Mouse (Mus musculus) testis, postnatal 10 days (tissue): ENCODE measurements around the gene Card19.

Experiments
- DNase-seq: peaks from one replicate; pipeline ENCODE4 v3.0.0; 2021; ENCODE audit warnings: low spot score

The Card19 gene

DNA sequence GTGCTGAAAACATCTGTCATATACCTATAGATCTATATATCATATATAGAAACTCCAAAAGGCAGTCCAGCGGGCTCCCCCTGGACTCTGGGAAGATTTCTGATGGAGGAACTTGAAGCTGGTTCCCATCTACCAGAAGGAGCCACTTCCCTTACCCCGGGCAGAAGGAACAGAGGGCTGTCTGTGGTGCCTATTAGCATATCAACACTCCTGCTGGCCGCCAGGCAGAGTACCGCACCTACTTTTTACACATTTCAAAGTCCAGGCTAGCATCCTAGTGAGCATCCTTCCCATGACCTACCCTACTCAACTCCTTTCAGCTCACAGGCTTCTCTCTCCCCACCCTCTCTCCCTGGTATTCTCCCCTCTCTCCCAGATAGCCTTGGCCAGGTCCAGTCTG is 9.8 kb upstream of the Card19 start:
- DNase-seq, result no peak

DNA sequence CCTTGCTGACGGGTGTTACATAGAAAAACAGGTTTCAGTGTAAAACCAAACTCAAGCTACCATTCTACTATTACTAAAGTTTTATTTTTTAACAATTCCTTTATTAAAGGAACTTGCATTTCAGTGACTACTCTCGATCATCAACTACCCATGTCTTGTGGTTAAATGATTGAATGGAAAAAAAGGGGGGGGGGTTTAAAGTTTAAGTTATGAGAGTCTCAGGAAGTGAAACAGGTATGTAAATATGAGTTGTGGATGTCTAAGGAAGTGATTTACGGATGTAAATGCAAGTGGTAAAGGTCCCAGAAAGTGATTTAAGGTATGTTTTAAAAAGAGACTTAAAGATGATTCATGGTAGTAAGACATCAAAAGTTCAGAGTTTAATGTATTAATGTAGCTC is 9.3 kb upstream of the Card19 start:
- DNase-seq, result no peak

DNA sequence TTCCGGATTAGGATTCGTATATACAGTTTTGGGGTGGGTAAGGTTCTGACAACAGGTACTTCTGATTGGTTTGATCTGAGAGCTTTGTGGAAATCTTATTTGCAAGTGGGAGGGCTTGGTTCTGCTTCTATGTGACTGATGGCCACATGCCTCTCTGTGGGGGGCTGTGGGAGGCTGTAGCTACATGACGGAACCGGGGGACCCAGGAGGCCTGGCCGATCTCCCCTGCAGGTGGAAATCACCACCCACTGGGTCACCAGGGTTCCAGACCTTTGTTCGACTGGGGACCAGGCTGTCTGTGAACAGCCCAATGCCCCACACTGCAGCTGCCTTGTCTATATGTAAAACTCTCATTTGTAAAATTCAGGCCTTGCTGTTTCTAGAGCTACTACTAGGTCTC is 8.9 kb upstream of the Card19 start:
- no peak for DNase-seq

DNA sequence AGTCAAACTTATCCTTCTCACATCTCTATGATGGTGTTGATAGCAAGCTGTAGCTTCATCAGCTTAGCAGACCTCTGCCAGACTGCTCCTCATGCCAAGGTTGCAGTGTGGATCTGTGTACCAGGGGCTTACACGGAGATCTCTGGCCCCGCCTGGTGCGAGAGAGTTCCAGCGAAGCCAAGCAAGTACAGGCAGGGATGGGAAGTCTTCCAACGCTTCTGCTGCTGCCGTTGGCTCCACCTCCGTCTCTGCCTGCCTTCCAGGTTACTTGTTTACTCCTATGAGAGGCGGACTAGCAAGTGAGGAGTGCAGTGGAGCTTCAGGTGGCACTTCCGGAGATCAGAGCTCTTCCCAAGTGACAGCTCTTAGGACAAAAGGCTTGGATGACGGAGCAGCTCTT is 8.5 kb upstream of the Card19 start:
- DNase-seq, result no peak

DNA sequence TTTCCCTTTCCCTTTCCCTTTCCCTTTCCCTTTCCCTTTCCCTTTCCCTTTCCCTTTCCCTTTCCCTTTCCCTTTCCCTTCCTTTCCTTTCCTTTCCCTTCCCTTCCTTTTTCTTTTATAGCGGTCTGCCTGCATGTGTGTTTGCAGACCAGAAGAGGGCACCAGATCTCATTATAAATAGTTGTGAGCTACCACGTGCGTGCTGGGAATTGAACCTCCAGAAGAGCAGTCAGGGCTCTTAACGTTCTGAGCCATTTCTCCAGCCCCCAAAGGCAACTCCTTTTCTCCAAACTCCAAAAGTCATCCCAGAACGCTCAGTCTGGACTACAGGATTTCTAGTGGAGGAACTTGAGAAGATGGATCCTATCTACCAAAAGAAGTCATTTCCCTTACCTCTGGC is 5.1 kb upstream of the Card19 start:
- DNase-seq, result no peak

DNA sequence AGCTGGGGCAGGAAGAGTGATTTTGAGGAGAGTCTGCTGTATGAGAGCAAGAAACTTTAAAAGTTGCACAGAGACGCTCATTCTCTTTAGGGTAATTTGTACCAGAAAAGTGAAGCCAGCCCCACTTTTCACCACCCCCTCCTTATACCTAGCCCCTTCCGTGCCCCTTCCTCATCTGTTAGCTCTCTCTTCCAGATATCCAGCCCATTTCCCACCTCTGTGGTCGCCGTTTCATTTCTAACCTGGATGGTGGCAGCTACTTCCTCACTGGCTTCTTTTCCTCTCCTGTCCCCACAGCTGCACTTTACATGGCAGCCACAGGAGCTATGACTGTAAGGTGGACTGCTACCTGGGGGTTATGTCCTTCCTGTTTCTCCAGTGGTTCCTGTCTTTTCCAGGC is 3.5 kb upstream of the Card19 start:
- DNase-seq, result no peak

DNA sequence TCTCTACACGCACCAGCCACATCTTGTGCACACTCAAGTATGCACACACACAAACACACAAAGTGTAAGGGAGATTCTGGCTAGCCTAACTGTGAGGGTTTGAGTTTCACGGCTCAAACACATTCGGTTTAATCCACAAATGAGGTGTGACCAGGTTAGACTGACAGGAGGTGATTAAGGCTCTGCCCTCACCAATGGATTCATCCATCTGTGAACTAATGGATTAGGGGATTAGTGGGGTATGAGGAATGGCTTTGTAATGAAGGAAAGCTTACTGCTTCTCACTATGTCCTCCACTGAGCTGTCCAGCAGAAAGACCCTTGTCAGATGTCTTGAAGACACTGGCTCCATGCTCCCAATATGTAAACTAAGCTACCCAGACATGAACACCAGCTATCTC is 2.8 kb upstream of the Card19 start:
- no peak for DNase-seq

DNA sequence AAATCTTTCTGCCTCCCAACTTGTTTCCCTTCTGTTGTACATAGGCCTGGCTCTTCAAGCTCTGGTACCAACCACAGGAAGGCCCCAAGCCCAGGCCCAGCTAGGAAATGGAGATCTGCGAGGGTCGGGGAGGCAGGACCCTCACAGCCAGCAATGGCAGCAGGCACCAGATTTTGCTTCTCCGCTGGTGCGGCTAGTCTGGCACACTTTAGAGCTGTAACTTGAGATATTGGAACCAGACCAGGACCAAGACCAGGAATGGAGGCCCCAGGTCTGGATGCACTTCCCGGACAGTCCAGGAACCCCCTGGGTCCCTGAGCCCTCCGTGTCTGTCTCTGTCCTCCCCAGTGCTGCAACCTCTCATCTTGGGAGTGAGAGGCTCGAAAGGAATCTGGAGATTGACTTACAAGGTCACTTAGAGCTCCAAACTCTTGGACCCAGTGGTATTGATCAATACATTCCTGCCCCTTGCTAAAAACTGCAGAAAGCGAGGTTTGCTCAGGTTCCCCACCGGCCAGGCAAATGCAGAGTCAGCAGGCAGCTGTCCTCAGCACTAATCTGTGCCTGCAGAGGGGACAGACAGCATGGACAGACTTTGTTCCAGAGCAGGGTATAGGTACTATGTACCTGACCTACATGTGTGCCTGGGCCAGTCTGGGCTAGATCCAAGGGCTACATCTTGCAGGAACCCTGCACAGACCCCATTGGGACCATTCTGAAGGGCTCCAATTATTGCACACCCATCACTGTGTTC is 1.1 kb upstream of the Card19 start:
- no peak for DNase-seq

DNA sequence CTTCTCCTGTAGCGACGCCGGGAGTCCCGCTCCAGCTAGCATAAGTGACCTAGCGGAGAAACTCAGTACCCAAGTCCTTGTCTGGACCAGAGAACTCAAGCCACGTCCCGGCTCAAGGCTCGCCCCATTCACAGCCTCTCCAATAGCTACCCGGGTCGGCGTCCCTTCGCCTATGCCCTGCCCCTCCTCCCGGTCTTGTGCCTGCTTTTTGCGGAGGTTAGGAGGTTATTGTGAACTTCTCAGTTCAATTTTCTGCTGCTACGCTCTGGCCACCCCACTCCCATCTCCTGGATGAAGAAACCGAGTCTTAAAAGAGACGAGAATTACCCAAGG is 349 bp upstream of the Card19 start:
- DNase-seq, result no peak

DNA sequence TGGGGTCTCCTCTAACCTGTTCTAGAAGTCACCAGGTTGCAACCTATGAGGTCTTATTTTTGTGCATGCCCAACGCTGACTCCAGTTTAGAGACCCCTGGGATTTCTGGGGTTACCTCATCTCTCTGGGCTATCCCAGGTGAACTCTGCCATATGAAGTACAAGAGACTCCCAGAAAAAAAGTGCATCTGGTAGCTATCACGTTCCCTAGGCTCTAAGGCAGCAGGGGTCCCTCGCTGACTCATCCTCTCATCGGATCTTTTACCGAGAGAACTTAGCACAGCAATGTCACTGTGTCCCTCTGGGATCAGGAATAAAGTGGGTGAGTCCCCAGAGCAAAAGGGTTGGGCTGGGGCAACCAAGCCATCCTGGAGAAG is 721 bp downstream of the Card19 start:
- DNase-seq, result no peak

DNA sequence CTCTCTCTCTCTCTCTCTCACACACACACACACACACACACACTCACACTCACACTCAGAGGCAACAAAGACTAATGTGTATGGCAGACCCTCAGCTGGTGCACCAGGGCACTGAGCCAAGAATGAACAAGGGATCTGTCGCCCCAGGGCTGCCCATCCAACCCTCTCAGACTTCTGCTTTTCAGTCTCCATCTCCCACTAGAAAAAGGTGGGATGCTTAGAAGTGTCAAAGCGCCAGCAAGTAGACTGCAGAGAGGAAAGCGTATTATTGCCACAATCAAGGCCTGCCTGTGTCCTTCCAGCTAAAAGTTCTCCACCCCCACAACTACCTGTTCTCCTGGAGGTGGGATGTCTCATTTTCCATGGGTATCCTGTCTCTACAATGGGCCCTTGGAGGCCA is 1.4 kb downstream of the Card19 start:
- no peak for DNase-seq

DNA sequence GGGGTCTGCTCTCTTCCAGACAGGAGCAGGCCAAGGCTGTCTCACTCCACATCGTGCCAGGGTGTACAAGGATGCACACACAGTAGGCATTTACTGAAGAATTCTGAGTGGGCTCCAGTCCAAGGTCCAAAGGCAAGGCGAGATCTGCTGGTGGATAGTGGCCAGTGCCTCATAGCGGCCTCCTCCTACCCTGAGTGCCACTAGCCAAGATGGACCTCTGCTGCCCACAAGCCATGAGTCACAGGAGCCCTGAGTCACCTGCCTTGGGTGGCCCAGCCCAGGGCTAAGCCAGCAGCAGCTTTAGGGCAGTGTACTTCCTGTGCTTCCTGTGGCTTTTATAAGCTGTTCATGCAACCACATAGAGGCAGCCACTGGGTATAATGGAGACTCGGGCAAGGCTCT is 2.3 kb downstream of the Card19 start:
- no peak for DNase-seq

DNA sequence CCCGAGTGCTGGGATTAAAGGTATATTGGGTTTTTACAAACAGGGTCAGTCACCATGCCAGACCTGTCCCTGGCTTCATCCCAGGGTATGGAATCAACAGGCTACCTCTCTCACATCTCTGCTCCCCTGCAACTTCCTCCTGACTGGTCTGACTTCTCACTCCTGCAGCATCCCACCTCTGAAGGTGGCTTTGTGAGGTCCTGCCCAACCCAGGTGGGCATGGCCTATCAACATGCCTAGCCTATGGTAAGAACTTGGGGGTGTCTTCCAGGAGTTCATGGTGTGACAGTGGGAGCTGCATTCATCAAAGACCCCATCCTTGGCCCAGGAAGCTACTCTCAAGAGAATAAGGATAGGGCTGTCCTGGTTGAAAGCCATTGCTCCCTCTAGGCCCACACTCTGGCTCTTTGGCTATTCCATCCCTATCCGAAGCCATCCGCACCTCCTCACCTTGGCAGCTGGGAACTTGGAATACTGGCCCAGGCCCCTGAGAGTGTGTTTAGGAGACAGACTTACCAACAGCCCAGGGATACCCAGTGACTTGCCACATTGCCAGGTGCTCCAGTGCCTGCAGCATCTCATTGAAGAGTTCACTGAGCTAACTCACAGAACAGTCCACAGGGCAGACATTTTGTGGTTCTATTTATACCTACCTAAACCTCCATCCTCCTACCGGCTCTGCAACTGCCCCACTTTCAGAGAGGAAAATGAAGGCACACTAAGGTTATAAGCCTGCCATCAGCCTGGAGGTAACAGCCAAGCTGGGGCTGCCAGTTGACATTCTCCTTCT is 2.9 kb downstream of the Card19 start:
- DNase-seq, result no peak

DNA sequence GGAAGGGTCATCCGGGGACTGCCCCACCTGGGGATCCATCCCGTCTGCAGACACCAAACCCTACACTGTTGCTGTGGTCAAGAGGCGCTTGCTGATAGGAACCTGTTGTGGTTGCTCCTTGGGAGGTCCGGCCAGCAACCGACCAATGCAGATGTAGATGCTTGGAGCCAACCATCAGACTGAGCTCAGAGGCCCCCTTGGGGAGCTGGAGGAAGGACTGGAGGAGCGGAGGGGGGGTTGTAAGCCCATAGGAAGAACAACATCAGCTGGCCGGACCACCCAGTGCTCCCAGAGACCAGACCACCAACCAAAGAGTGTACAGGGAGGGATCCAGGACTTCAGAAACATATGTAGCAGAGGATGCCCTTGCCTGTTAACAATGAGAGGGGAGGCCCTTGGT is 6.5 kb downstream of the Card19 start:
- no peak for DNase-seq

DNA sequence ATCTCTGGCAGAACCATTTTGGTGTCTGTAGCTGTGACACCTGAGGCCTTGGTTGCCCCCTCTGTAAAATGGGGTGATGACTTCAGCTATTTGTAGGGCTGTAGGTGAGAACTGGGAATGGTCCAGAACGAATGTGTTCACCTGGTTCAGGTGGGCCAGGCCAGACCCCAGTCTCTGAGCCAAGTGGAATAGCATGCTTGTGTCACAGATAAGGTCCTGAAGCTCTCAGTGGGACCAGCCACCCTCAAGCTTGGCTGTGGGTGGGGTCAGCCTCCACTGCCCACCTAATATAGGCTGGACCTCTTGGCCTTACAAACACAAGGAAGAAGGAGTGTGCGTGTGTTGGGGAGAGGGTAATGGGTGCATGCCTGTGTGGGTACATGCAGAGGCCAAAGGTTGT is 9.5 kb downstream of the Card19 start:
- no peak for DNase-seq

DNA sequence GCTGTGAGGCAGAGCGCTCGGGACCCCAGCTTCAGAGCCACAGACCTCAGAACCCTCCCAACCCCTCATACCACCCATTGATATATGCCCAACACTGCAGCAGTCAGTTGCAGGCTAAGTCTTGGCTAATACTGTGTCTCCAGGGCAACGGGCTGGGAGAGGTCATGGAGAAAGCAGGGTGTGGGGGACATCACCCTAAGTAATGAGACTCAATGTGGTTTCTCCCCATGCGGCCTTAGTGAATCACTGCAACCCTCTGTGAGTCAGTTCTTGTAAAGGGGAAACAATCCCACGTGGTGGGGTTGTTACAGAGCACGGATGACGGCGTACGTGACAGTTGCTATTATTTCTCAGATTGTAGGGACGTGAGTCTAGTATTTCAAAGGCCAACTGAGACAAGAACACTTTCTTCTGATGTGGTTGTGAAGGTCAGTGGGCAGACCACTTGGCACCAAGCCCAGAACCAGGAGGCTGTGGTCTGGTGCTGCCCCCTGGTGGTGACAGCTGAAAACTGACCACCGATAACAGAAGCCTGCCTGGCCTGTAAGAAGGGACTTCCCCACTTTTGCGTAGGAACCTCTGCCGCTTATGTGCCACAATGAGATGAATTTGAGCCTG is 10.3 kb downstream of the Card19 start:
- peak; percentile 95 for DNase-seq

DNA sequence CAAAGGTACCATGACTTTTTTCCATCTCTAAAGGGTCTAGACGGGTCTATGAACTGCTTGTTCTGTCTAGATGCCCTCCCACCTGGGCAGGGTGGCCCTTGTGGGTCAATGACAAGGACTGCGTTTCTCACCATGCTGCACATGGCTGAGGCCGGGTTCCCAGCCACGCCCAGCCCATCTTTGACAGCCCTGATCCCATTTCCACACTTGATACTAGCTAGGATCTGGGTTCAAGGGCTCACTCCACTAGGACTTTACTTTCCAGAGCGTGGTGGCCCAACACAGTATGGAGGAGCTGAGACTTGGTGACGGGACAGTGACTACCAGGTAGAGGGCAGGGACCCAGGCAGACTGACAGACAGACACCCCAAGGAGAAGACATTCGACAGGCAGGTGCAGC is 13.3 kb downstream of the Card19 start:
- no peak for DNase-seq

DNA sequence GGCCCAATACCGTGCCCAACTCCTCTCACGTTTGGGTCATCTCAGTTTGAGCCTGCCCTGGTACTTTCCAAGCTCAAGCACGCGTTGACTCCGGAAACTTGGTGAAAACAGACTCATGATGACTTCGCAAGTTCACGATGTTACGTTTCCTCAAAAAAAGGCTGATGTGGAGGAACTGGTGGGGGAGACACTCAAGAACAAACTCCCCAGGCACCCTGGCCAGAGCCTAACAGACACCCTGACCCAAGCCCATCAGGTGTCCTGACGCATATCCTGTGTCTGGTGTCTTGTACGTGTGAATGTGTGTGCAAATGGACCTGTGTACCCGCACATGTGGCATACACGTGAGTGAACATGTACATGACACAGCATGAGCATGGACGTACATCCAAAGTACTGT is 15.1 kb downstream of the Card19 start:
- DNase-seq, result no peak

DNA sequence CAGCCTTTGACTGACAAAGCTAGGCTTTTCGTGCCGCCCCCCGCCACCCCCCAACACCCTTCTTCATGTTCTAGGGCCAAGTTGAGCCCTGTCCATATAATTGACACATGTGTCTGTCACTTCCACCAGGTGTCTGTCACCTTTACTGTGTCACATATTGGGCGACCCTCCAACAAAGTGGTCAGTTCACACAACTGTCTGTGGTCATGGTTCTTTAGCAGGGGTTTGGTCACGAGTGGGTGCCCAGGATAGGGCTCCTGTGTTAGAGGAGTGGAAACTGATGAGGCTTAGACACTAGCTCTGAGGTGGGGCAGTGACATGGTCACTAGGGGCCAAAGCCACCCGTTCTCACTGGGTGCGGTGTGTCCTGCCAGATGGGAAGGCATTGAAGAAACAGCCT is 15.9 kb downstream of the Card19 start:
- DNase-seq, result no peak

DNA sequence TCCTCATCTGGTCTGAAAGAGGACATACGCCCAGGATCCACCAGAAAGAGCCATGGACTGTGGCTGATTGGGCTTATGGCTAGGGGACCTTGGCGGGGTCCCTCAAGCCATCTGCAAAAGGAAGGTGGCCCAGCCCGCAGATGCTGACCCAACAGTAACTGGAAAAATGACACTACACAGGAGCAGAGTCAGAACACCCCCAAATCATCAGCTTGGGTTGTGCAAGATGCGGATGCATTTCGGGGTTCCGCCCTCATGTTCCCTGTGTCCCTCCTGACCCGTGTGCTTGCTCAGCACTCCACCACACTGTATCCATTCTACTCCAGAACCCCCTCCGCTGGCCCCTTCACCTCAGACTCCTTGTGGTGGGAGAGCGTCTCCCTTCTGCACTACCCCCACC is 17.1 kb downstream of the Card19 start:
- DNase-seq, result no peak

DNA sequence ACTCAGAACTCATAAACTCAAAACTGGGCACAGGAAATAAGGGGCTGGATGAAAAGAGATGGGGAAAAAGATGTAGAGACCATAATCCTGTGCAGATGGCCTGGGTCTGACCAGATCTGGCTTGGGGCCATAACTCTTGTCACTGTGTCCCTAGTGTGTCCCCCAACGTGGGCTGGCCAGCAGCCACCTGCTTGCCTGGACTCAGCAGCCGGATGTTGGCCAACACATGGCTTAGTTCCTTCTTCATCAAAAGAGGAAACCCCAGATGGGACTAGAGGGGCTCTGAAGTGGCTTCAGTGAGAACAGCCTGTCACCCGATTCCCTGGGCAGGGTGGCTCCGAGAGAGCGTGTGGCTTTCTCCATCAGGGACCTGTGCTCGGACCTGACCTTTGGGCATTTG is 19.1 kb downstream of the Card19 start:
- no peak for DNase-seq

DNA sequence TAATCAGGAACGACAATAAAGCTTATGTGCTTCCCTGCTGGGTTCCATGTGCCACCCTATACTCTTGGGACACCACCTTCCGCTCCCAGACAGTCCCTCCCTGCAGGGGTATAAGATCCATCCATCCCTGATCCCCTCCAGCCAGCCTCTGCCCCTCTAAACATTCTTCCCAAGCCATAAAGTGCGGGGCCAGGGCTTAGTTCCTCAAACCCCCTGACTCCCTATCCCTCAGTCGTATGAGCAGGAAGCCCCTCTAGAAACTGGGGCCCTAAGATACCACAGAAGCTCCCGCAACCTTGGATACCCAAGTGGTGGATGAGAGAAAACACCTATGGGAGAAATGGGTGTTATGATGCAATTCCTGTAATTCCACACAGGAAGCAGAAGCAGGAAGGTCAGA is 19.6 kb downstream of the Card19 start:
- no peak for DNase-seq

DNA sequence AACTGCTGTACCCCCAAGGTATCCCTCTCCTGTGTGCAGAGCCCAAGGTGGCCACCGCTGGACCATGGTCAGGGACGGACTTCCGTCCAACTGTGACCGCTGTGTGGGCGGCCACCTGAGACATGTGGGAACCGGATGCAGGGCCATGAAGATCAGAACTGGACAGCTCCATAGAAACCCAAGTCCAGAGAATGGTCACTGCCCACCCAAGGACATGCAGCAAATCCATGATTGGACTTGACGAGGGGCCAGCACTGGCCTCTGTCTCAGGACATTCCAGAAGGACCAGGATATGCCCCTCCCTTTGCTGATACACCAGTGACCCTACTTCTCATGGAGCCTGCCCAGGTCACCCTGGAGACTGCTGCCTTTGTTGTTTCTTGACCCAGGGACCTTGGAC is 20.2 kb downstream of the Card19 start:
- no peak for DNase-seq

DNA sequence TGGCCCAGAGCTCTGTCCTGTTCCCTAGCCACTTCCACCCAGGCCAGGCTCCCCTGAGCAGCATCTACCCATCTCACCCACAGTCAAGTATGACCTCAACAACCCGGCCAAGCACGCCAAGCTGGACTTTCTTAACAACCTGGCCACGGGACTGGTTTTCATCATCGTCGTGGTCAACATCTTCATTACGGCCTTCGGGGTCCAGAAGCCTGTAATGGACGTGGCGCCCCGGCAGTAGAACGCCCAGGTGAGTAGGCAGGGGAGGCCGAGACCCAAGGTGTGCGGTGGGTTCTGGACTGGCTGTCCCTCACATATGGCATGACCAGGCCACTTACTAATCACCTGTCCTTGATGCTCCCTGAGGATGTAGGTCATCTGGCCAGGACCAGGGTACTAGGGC is 21.0 kb downstream of the Card19 start:
- DNase-seq, result no peak
